12 mouse cellular contexts compared by ENCODE assay signal in the genomic region with DNA sequence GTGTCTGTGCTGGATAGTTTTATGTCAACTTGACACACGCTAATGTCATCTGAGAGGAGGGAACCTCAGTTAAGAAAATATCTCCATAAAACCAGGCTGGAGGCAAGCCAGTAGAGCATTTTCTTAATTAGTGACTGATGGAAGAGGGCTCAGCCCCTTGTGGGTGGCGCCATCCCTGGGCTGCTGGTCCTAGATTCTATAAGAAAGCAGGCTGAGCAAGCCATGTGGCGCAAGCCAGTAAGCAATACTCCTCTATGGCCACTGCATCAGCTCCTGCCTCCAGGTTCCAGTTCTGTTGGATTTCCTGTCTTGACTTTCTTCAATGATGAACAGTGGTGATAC.
DNase-seq lines count a peak whose midpoint lies in the region; ATAC-seq and TF ChIP-seq lines count a peak whose summit lies in the region.
"Had no signal": no experiment of that assay in that cellular context is flagged by ENCODE, and none has a peak within 500 bp of the region (broad histone marks: within the 10 kb centered on the region; RNA-seq: fewer than 3 reads in every experiment).

No protein-coding gene starts in this region.

- no peak overlapping the region for H3K9ac ChIP-seq in limb, embryonic 11.5 days (ENCODE audit: low read length)
- H3K9ac ChIP-seq in intestine, postnatal 0 days (ENCODE audit: low read depth, low read length) = no peak overlapping the region
- H3K9ac ChIP-seq: heart, embryonic 15.5 days; limb, embryonic 15.5 days had no signal

- peak; percentile 27; the same call in 1 of the 2 replicates for TF ChIP-seq CTCF in intestine, postnatal 0 days (IDR thresholded peaks at IDR 0.05; ENCODE audit: low read depth)

- H3K9me3 ChIP-seq in limb, embryonic 11.5 days (ENCODE audit: control insufficient read depth, low read length) = no peaks in the 10 kb centered on the region
- H3K9me3 ChIP-seq in limb, embryonic 10.5 days (replicated peaks) = no peaks in the 10 kb centered on the region
- H3K9me3 ChIP-seq in intestine, postnatal 0 days (ENCODE audit: control insufficient read depth) = no peaks in the 10 kb centered on the region
- H3K9me3 ChIP-seq: heart, embryonic 15.5 days; limb, embryonic 15.5 days; megakaryocyte, embryonic 14.5 days had no signal

- ATAC-seq in limb, embryonic 11.5 days (ENCODE audit: insufficient number of reproducible peaks, low FRiP score, low TSS enrichment, low read depth) = no peak
- ATAC-seq in intestine, postnatal 0 days = peak; percentile 60

- no peak overlapping the region for H3K4me3 ChIP-seq in limb, embryonic 11.5 days (ENCODE audit: low read depth, low read length)
- H3K4me3 ChIP-seq in limb, embryonic 10.5 days = no peak overlapping the region
- H3K4me3 ChIP-seq in intestine, postnatal 0 days (ENCODE audit: low read depth, low read length) = no peak overlapping the region
- H3K4me3 ChIP-seq: heart, embryonic 15.5 days; limb, embryonic 15.5 days; megakaryocyte, embryonic 14.5 days had no signal

- no peak overlapping the region for H3K4me2 ChIP-seq in limb, embryonic 11.5 days (ENCODE audit: low read depth, severe bottlenecking)
- H3K4me2 ChIP-seq in intestine, postnatal 0 days (replicated peaks; ENCODE audit: low read depth) = peak overlapping the region; percentile 40
- H3K4me2 ChIP-seq: heart, embryonic 15.5 days; limb, embryonic 15.5 days had no signal

- peak; percentile 27 for DNase-seq in limb, embryonic 11.5 days (ENCODE audit: low spot score)
- no peak for DNase-seq in limb, embryonic 10.5 days (ENCODE audit: low spot score)
- DNase-seq in embryo, embryonic 11 days = peak; percentile 42
- peak; percentile 58 to 73 for DNase-seq in kidney, postnatal 4 days
- no peak for DNase-seq in left cerebral cortex, adult 9 months (ENCODE audit: low spot score in 2 of 2)
- no peak for DNase-seq in MN1 (ENCODE audit: low spot score)
- DNase-seq in layer of hippocampus, adult 11-12 months (ENCODE audit: low spot score) = no peak
- DNase-seq: adrenal gland, adult 8-10 months had no signal

- WGBS in limb, embryonic 11.5 days = 65% methylated on average over 3 of the region's 3 CpGs
- WGBS in limb, embryonic 10.5 days = 69% methylated on average over 3 of the region's 3 CpGs
- 56% methylated on average over 3 of the region's 3 CpGs for WGBS in intestine, postnatal 0 days

- H3K4me1 ChIP-seq in limb, embryonic 11.5 days (ENCODE audit: control insufficient read depth, insufficient read depth, low read length) = peaks cover 17% of the 10 kb centered on the region
- H3K4me1 ChIP-seq in limb, embryonic 10.5 days = peaks cover 31% of the 10 kb centered on the region
- no peaks in the 10 kb centered on the region; the same call in 1 of the 2 replicates for H3K4me1 ChIP-seq in intestine, postnatal 0 days (replicated peaks; ENCODE audit: control insufficient read depth, insufficient read depth, low read length)

- no peak overlapping the region for H3K27ac ChIP-seq in limb, embryonic 11.5 days (replicated peaks; ENCODE audit: low read depth, low read length)
- H3K27ac ChIP-seq in limb, embryonic 10.5 days = no peak overlapping the region
- peak overlapping the region; percentile 6; the same call in 1 of the 2 replicates for H3K27ac ChIP-seq in intestine, postnatal 0 days (ENCODE audit: low read depth, low read length)
- H3K27ac ChIP-seq: heart, embryonic 15.5 days; limb, embryonic 15.5 days had no signal

- no peaks in the 10 kb centered on the region for H3K36me3 ChIP-seq in limb, embryonic 11.5 days (ENCODE audit: control insufficient read depth, insufficient read depth, low read length)
- no peaks in the 10 kb centered on the region for H3K36me3 ChIP-seq in limb, embryonic 10.5 days
- no peaks in the 10 kb centered on the region for H3K36me3 ChIP-seq in intestine, postnatal 0 days (ENCODE audit: control insufficient read depth, insufficient read depth)
- H3K36me3 ChIP-seq: heart, embryonic 15.5 days; limb, embryonic 15.5 days had no signal

- no peaks in the 10 kb centered on the region for H3K27me3 ChIP-seq in limb, embryonic 11.5 days (ENCODE audit: control insufficient read depth, insufficient read depth, low read length)
- H3K27me3 ChIP-seq in limb, embryonic 10.5 days (ENCODE audit: low read depth, poor library complexity, severe bottlenecking) = no peaks in the 10 kb centered on the region
- H3K27me3 ChIP-seq in intestine, postnatal 0 days (replicated peaks; ENCODE audit: control insufficient read depth, insufficient read depth, low read length) = no peaks in the 10 kb centered on the region
- H3K27me3 ChIP-seq: heart, embryonic 15.5 days; limb, embryonic 15.5 days; megakaryocyte, embryonic 14.5 days had no signal

Comparison
In these comparisons a context has a peak if more than half of its experiments do, and no peak if none do; other contexts are left out.
1. DNase-seq: peak in limb, embryonic 11.5 days (single experiment), embryo, embryonic 11 days (single experiment) and kidney, postnatal 4 days (2 of 2); none in limb, embryonic 10.5 days (single experiment), left cerebral cortex, adult 9 months (0 of 2), MN1 (single experiment) and layer of hippocampus, adult 11-12 months (single experiment).